11 mouse cellular contexts compared by ENCODE assay signal in genomic region chr9:91351961-91352411, GRCm38 (mm10). TPM values are rescaled to one million over a fixed set of nuclear protein-coding genes. Genes with fewer than 3 reads are reported as not detected.
DNase-seq lines count a peak whose midpoint lies in the region; ATAC-seq and TF ChIP-seq lines count a peak whose summit lies in the region.
"Had no signal": no experiment of that assay in that cellular context is flagged by ENCODE, and none has a peak within 500 bp of the region (broad histone marks: within the 10 kb centered on the region; RNA-seq: fewer than 3 reads in every experiment).

No protein-coding gene starts in this region.

- H3K9me3 ChIP-seq in forebrain, embryonic 10.5 days = no peaks in the 10 kb centered on the region
- no peaks in the 10 kb centered on the region for H3K9me3 ChIP-seq in limb, embryonic 10.5 days (replicated peaks)

- no peaks in the 10 kb centered on the region for H3K36me3 ChIP-seq in forebrain, embryonic 10.5 days (replicated peaks)
- no peaks in the 10 kb centered on the region for H3K36me3 ChIP-seq in limb, embryonic 10.5 days
- no peaks in the 10 kb centered on the region for H3K36me3 ChIP-seq in kidney, adult 2 months (ENCODE audit: control insufficient read depth, insufficient read depth, low read length)

- DNase-seq in layer of hippocampus, adult 2 months (ENCODE audit: low spot score in 2 of 2) = no peak
- DNase-seq in layer of hippocampus, postnatal 36 days = no peak
- peak; percentile 53 for DNase-seq in forebrain, embryonic 10.5 days (ENCODE audit: extremely low spot score, low spot score)
- DNase-seq in limb, embryonic 10.5 days (ENCODE audit: low spot score) = peak; percentile 56
- DNase-seq in kidney, adult 2 months = no peak
- DNase-seq in T-cell, adult 2 months (ENCODE audit: low spot score) = no peak
- DNase-seq: kidney, postnatal 14 days had no signal

- TF ChIP-seq CTCF in layer of hippocampus, adult 2 months (conservative IDR thresholded peaks at IDR 0.05) = no peak
- no peak for TF ChIP-seq CTCF in olfactory bulb, adult 2 months (IDR thresholded peaks at IDR 0.05; ENCODE audit: insufficient read depth, low read depth, low read length)
- no peak for TF ChIP-seq CTCF in kidney, adult 2 months (conservative IDR thresholded peaks at IDR 0.05; ENCODE audit: insufficient read depth, insufficient read length, low read depth, low read length)

- H3K27ac ChIP-seq in layer of hippocampus, adult 2 months = peak overlapping the region; percentile 59; the same call in 1 of the 2 replicates
- H3K27ac ChIP-seq in forebrain, embryonic 10.5 days = peak overlapping the region; percentile 91
- no peak overlapping the region for H3K27ac ChIP-seq in limb, embryonic 10.5 days
- H3K27ac ChIP-seq in olfactory bulb, adult 2 months (ENCODE audit: insufficient read depth, low read depth, low read length) = peak overlapping the region; percentile 90
- H3K27ac ChIP-seq in kidney, adult 2 months (ENCODE audit: insufficient read depth, low read depth, low read length) = no peak overlapping the region

- 1% methylated on average over 13 of the region's 13 CpGs for WGBS in forebrain, embryonic 10.5 days
- WGBS in limb, embryonic 10.5 days = under 1% methylated on average over 13 of the region's 13 CpGs
- 37% methylated on average over 13 of the region's 13 CpGs for WGBS in olfactory bulb, adult 2 months
- WGBS in kidney, adult 2 months = 4% methylated on average over 13 of the region's 13 CpGs

- no peak overlapping the region for H3K4me3 ChIP-seq in layer of hippocampus, adult 2 months
- H3K4me3 ChIP-seq in forebrain, embryonic 10.5 days = peak overlapping the region; percentile 85
- H3K4me3 ChIP-seq in limb, embryonic 10.5 days = no peak overlapping the region
- no peak overlapping the region; the same call in 1 of the 2 replicates for H3K4me3 ChIP-seq in olfactory bulb, adult 2 months (ENCODE audit: insufficient read depth, low read depth, low read length)
- H3K4me3 ChIP-seq in kidney, adult 2 months (ENCODE audit: insufficient read depth, low read depth, low read length) = no peak overlapping the region

- peaks cover 97% of the 10 kb centered on the region for H3K27me3 ChIP-seq in forebrain, embryonic 10.5 days (ENCODE audit: poor library complexity, severe bottlenecking)
- peaks cover 99% of the 10 kb centered on the region for H3K27me3 ChIP-seq in limb, embryonic 10.5 days (ENCODE audit: low read depth, poor library complexity, severe bottlenecking)
- H3K27me3 ChIP-seq in kidney, adult 2 months (replicated peaks; ENCODE audit: control insufficient read depth, insufficient read depth, low read length) = peaks cover 4% of the 10 kb centered on the region; the same call in 1 of the 2 replicates

- no peak for TF ChIP-seq POLR2A in olfactory bulb, adult 2 months (IDR thresholded peaks at IDR 0.05; ENCODE audit: insufficient read depth, low read depth, low read length)
- no peak for TF ChIP-seq POLR2A in kidney, adult 2 months (IDR thresholded peaks at IDR 0.05; ENCODE audit: low read depth, low read length)

- no peak for ATAC-seq in activated CD4-positive, CD25-positive, alpha-beta regulatory T cell, adult 4 months

- peaks cover 62% of the 10 kb centered on the region for H3K4me1 ChIP-seq in forebrain, embryonic 10.5 days
- peaks cover 18% of the 10 kb centered on the region for H3K4me1 ChIP-seq in limb, embryonic 10.5 days
- H3K4me1 ChIP-seq in olfactory bulb, adult 2 months (ENCODE audit: control insufficient read depth, insufficient read depth, low read length) = peaks cover 7% of the 10 kb centered on the region
- H3K4me1 ChIP-seq in kidney, adult 2 months (ENCODE audit: control insufficient read depth, insufficient read depth, low read length) = no peaks in the 10 kb centered on the region

RNA-seq across cellular contexts. Expression of gene Zic4, which starts 10.2 kb away (rescaled TPM):
- 1 to 10 TPM; 2.8 to 3.3 TPM for total RNA-seq in layer of hippocampus, adult 2 months (2021)
- total RNA-seq in layer of hippocampus, postnatal 36 days (2021) = 1 to 10 TPM; 2.8 to 4.4 TPM
- 24.8 and 41.8 TPM in 2 replicates for polyA plus RNA-seq in forebrain, embryonic 10.5 days (2016; fragmentation: Nextera tagmentation; extraction: Ambion mirVana)
- 0.05 and 0.24 TPM in 2 replicates for polyA plus RNA-seq in limb, embryonic 10.5 days (2016; fragmentation: Nextera tagmentation; extraction: Ambion mirVana)
- polyA plus RNA-seq in olfactory bulb, adult 2 months (2012; ENCODE audit: insufficient read depth, insufficient read length, low replicate concordance, missing spikeins) = not detected in 2 replicates
- not detected in 2 replicates for polyA plus RNA-seq in kidney, adult 2 months (2012; rRNA removed)
- not detected for polyA plus RNA-seq in activated CD4-positive, CD25-positive, alpha-beta regulatory T cell, adult 4 months (2017; shearing (Covaris generic))
- total RNA-seq: heart, adult 8-10 months had no signal
- polyA plus RNA-seq: stomach, embryonic 16.5 days had no signal

RNA-seq across cellular contexts. Expression of gene Zic1, which starts 13.6 kb away (rescaled TPM):
- 10 to 100 TPM; 12.1 to 18.4 TPM for total RNA-seq in layer of hippocampus, adult 2 months (2021)
- 10 to 100 TPM in 1 of 2 experiments, 1 to 10 TPM in 1; 9.2 to 13.7 TPM for total RNA-seq in layer of hippocampus, postnatal 36 days (2021)
- 6.2 and 8.9 TPM in 2 replicates for polyA plus RNA-seq in forebrain, embryonic 10.5 days (2016; fragmentation: Nextera tagmentation; extraction: Ambion mirVana)
- polyA plus RNA-seq in limb, embryonic 10.5 days (2016; fragmentation: Nextera tagmentation; extraction: Ambion mirVana) = 0.05 and 0.06 TPM in 2 replicates
- not detected in 2 replicates for polyA plus RNA-seq in olfactory bulb, adult 2 months (2012; ENCODE audit: insufficient read depth, insufficient read length, low replicate concordance, missing spikeins)
- polyA plus RNA-seq in kidney, adult 2 months (2012; rRNA removed) = not detected in 2 replicates
- not detected for polyA plus RNA-seq in activated CD4-positive, CD25-positive, alpha-beta regulatory T cell, adult 4 months (2017; shearing (Covaris generic))
- polyA plus RNA-seq: stomach, embryonic 16.5 days had no signal

Comparison
In these comparisons a context has a peak if more than half of its experiments do, and no peak if none do; other contexts are left out.
1. DNase-seq: peak in forebrain, embryonic 10.5 days (single experiment) and limb, embryonic 10.5 days (single experiment); none in layer of hippocampus, adult 2 months (0 of 2), layer of hippocampus, postnatal 36 days (0 of 2), kidney, adult 2 months (single experiment) and T-cell, adult 2 months (single experiment).
2. H3K27ac ChIP-seq: peak in layer of hippocampus, adult 2 months (single experiment), forebrain, embryonic 10.5 days (single experiment) and olfactory bulb, adult 2 months (single experiment); none in limb, embryonic 10.5 days (single experiment) and kidney, adult 2 months (single experiment).
3. RNA of gene Zic4, which starts 10.2 kb away (polyA plus RNA-seq): 24.8 to 41.8 TPM in forebrain, embryonic 10.5 days; 0.05 to 0.24 TPM in limb, embryonic 10.5 days, not detected in olfactory bulb, adult 2 months, not detected in kidney, adult 2 months and not detected in activated CD4-positive, CD25-positive, alpha-beta regulatory T cell, adult 4 months; every median in the first group is over 10 times any median in the second.